Mouse (Mus musculus): Measurements from ENCODE around the gene Gm35549. TPM values are rescaled to one million over a fixed set of nuclear protein-coding genes. Genes with fewer than 3 reads are reported as not detected.
A peak's percentile ranks its signal among the peaks of the same experiment; 100 is the strongest.

The Gm35549 gene
- polyA plus RNA-seq (2015; fragmentation: Nextera tagmentation; extraction: Ambion mirVana): 0.77 TPM in 1 of 2 replicates, not detected in the other

GRCm38 (mm10) chr9:122843760-122844159 lies at the start of gene Gm35549:
Gene Gm35549, minus strand, starts transcription at chr9:122844035.
- ATAC-seq (ENCODE audit: insufficient read depth, low FRiP score): no peak
- Histone ChIP-seq H3K9ac (ENCODE audit: low read length) (no peak within 1 kb of the TSS), H3K27ac (ENCODE audit: low read length) (no peak within 1 kb of the TSS), H3K4me1 (ENCODE audit: control insufficient read depth, insufficient read depth, low read length) (no peaks in the 10 kb centered on the region), H3K36me3 (ENCODE audit: control insufficient read depth, insufficient read depth, low read length) (peaks cover 5% of the 10 kb centered on the region), H3K9me3 (replicated peaks; ENCODE audit: control insufficient read depth, low read length) (peaks cover 5% of the 10 kb centered on the region; the same call in 1 of the 2 replicates), H3K4me3 (replicated peaks; ENCODE audit: low read length) (no peak within 1 kb of the TSS), H3K27me3 (ENCODE audit: control insufficient read depth, insufficient read depth, low read length) (no peaks in the 10 kb centered on the region), H3K4me2 (ENCODE audit: low read depth, low read length) (no peak within 1 kb of the TSS)
- 73% methylated on average over 3 of the region's 3 CpGs for WGBS

GRCm38 (mm10) chr9:122886372-122887179 lies 42.7 kb upstream of the Gm35549 start:
- Histone ChIP-seq H3K4me2 (ENCODE audit: low read depth, low read length) (peak overlapping the region; percentile 87), H3K4me1 (ENCODE audit: control insufficient read depth, insufficient read depth, low read length) (0 out of 2 replicates have a peak, but pooled peaks cover 3% of the 10 kb centered on the region), H3K27me3 (ENCODE audit: control insufficient read depth, insufficient read depth, low read length) (no peaks in the 10 kb centered on the region), H3K9me3 (replicated peaks; ENCODE audit: control insufficient read depth, low read length) (0 out of 2 replicates have a peak, but pooled peaks cover 5% of the 10 kb centered on the region), H3K27ac (ENCODE audit: low read length) (peak overlapping the region; percentile 38), H3K4me3 (replicated peaks; ENCODE audit: low read length) (peak overlapping the region; percentile 85), H3K36me3 (ENCODE audit: control insufficient read depth, insufficient read depth, low read length) (no peaks in the 10 kb centered on the region), H3K9ac (ENCODE audit: low read length) (peak overlapping the region; percentile 94)
- WGBS: 6% methylated on average over 54 of the region's 54 CpGs
- ATAC-seq (ENCODE audit: insufficient read depth, low FRiP score): peak; percentile 73; the same call in 1 of the 2 replicates

- Histone ChIP-seq H3K36me3 (ENCODE audit: control insufficient read depth, insufficient read depth, low read length) (no peaks in the 10 kb centered on the region), H3K4me3 (replicated peaks; ENCODE audit: low read length) (peak within 1 kb of the TSS; percentile 85), H3K4me2 (ENCODE audit: low read depth, low read length) (peak within 1 kb of the TSS; percentile 87), H3K4me1 (ENCODE audit: control insufficient read depth, insufficient read depth, low read length) (0 out of 2 replicates have a peak, but pooled peaks cover 3% of the 10 kb centered on the region), H3K9ac (ENCODE audit: low read length) (no peak within 1 kb of the TSS), H3K27me3 (ENCODE audit: control insufficient read depth, insufficient read depth, low read length) (no peaks in the 10 kb centered on the region), H3K9me3 (replicated peaks; ENCODE audit: control insufficient read depth, low read length) (0 out of 2 replicates have a peak, but pooled peaks cover 5% of the 10 kb centered on the region), H3K27ac (ENCODE audit: low read length) (no peak within 1 kb of the TSS; the same call in 1 of the 2 replicates)
- 86% methylated on average over 3 of the region's 3 CpGs for WGBS
- ATAC-seq (ENCODE audit: insufficient read depth, low FRiP score): no peak
Measured at GRCm38 (mm10) chr9:122885385-122885784, 41.5 kb upstream of the Gm35549 start, which contains the start of gene Zkscan7. Gene Zkscan7, plus strand, starts transcription at chr9:122885685.

GRCm38 (mm10) chr9:122875145-122875544 lies 31.3 kb upstream of the Gm35549 start:
- Histone ChIP-seq H3K27ac (ENCODE audit: low read length) (no peak overlapping the region; the same call in 1 of the 2 replicates), H3K4me1 (ENCODE audit: control insufficient read depth, insufficient read depth, low read length) (no peaks in the 10 kb centered on the region), H3K4me2 (ENCODE audit: low read depth, low read length) (no peak overlapping the region), H3K36me3 (ENCODE audit: control insufficient read depth, insufficient read depth, low read length) (no peaks in the 10 kb centered on the region), H3K27me3 (ENCODE audit: control insufficient read depth, insufficient read depth, low read length) (no peaks in the 10 kb centered on the region), H3K4me3 (replicated peaks; ENCODE audit: low read length) (no peak overlapping the region), H3K9ac (ENCODE audit: low read length) (no peak overlapping the region), H3K9me3 (replicated peaks; ENCODE audit: control insufficient read depth, low read length) (no peaks in the 10 kb centered on the region; the same call in 1 of the 2 replicates)
- no peak; the same call in 1 of the 2 replicates for ATAC-seq (ENCODE audit: insufficient read depth, low FRiP score)
- WGBS: 77% methylated on average over 2 of the region's 2 CpGs

GRCm38 (mm10) chr9:122874653-122875052 lies 30.8 kb upstream of the Gm35549 start:
- Histone ChIP-seq H3K4me3 (replicated peaks; ENCODE audit: low read length) (no peak overlapping the region), H3K9ac (ENCODE audit: low read length) (no peak overlapping the region), H3K27ac (ENCODE audit: low read length) (no peak overlapping the region), H3K9me3 (replicated peaks; ENCODE audit: control insufficient read depth, low read length) (no peaks in the 10 kb centered on the region; the same call in 1 of the 2 replicates), H3K36me3 (ENCODE audit: control insufficient read depth, insufficient read depth, low read length) (no peaks in the 10 kb centered on the region), H3K4me2 (ENCODE audit: low read depth, low read length) (no peak overlapping the region), H3K27me3 (ENCODE audit: control insufficient read depth, insufficient read depth, low read length) (no peaks in the 10 kb centered on the region), H3K4me1 (ENCODE audit: control insufficient read depth, insufficient read depth, low read length) (no peaks in the 10 kb centered on the region)
- ATAC-seq (ENCODE audit: insufficient read depth, low FRiP score): no peak
- 67% methylated on average over 1 of the region's 1 CpGs for WGBS

GRCm38 (mm10) chr9:122872595-122872994 lies 28.8 kb upstream of the Gm35549 start:
- Histone ChIP-seq H3K9ac (ENCODE audit: low read length) (no peak overlapping the region), H3K4me2 (ENCODE audit: low read depth, low read length) (no peak overlapping the region), H3K4me1 (ENCODE audit: control insufficient read depth, insufficient read depth, low read length) (no peaks in the 10 kb centered on the region), H3K36me3 (ENCODE audit: control insufficient read depth, insufficient read depth, low read length) (no peaks in the 10 kb centered on the region), H3K4me3 (replicated peaks; ENCODE audit: low read length) (no peak overlapping the region), H3K27me3 (ENCODE audit: control insufficient read depth, insufficient read depth, low read length) (no peaks in the 10 kb centered on the region), H3K9me3 (replicated peaks; ENCODE audit: control insufficient read depth, low read length) (no peaks in the 10 kb centered on the region; the same call in 1 of the 2 replicates), H3K27ac (ENCODE audit: low read length) (no peak overlapping the region)
- no peak for ATAC-seq (ENCODE audit: insufficient read depth, low FRiP score)
- 84% methylated on average over 4 of the region's 4 CpGs for WGBS

- peak overlapping the region; percentile 97 for H3K9ac ChIP-seq (ENCODE audit: low read length)
- 0 out of 2 replicates have a peak, but pooled peaks have one; percentile 5 for ATAC-seq (ENCODE audit: insufficient read depth, low FRiP score)
- WGBS: 80% methylated on average over 4 of the region's 4 CpGs
Measured at GRCm38 (mm10) chr9:122866192-122866591, 22.4 kb upstream of the Gm35549 start.

GRCm38 (mm10) chr9:122865697-122866166 lies 21.9 kb upstream of the Gm35549 start, which contains the start of gene Zfp445:
Gene Zfp445, minus strand, starts transcription at chr9:122866006.
- Histone ChIP-seq H3K9me3 (replicated peaks; ENCODE audit: control insufficient read depth, low read length) (peaks cover 22% of the 10 kb centered on the region), H3K4me2 (ENCODE audit: low read depth, low read length) (peak within 1 kb of the TSS; percentile 85), H3K4me1 (ENCODE audit: control insufficient read depth, insufficient read depth, low read length) (peaks cover 13% of the 10 kb centered on the region), H3K9ac (ENCODE audit: low read length) (peak within 1 kb of the TSS; percentile 97), H3K36me3 (ENCODE audit: control insufficient read depth, insufficient read depth, low read length) (peaks cover 17% of the 10 kb centered on the region), H3K27ac (ENCODE audit: low read length) (peak within 1 kb of the TSS; percentile 80), H3K4me3 (replicated peaks; ENCODE audit: low read length) (peak within 1 kb of the TSS; percentile 93), H3K27me3 (ENCODE audit: control insufficient read depth, insufficient read depth, low read length) (no peaks in the 10 kb centered on the region)
- ATAC-seq (ENCODE audit: insufficient read depth, low FRiP score): peak; percentile 92
- WGBS: 1% methylated on average over 34 of the region's 34 CpGs

More at GRCm38 (mm10) chr9:122866192-122866591, 22.4 kb upstream of the Gm35549 start:
- Histone ChIP-seq H3K36me3 (ENCODE audit: control insufficient read depth, insufficient read depth, low read length) (peaks cover 12% of the 10 kb centered on the region), H3K9me3 (replicated peaks; ENCODE audit: control insufficient read depth, low read length) (peaks cover 17% of the 10 kb centered on the region), H3K27ac (ENCODE audit: low read length) (no peak overlapping the region), H3K4me1 (ENCODE audit: control insufficient read depth, insufficient read depth, low read length) (peaks cover 13% of the 10 kb centered on the region), H3K4me2 (ENCODE audit: low read depth, low read length) (peak overlapping the region; percentile 39), H3K27me3 (ENCODE audit: control insufficient read depth, insufficient read depth, low read length) (no peaks in the 10 kb centered on the region), H3K4me3 (replicated peaks; ENCODE audit: low read length) (peak overlapping the region; percentile 93)

- H3K27ac ChIP-seq (ENCODE audit: low read length): no peak overlapping the region
- WGBS: 48% methylated on average over 3 of the region's 3 CpGs
- H3K9ac ChIP-seq (ENCODE audit: low read length): peak overlapping the region; percentile 97
- peaks cover 31% of the 10 kb centered on the region for H3K9me3 ChIP-seq (replicated peaks; ENCODE audit: control insufficient read depth, low read length)
- peaks cover 26% of the 10 kb centered on the region for H3K36me3 ChIP-seq (ENCODE audit: control insufficient read depth, insufficient read depth, low read length)
- H3K4me2 ChIP-seq (ENCODE audit: low read depth, low read length): peak overlapping the region; percentile 85
- H3K27me3 ChIP-seq (ENCODE audit: control insufficient read depth, insufficient read depth, low read length): no peaks in the 10 kb centered on the region
- ATAC-seq (ENCODE audit: insufficient read depth, low FRiP score): no peak
- peak overlapping the region; percentile 93 for H3K4me3 ChIP-seq (replicated peaks; ENCODE audit: low read length)
- H3K4me1 ChIP-seq (ENCODE audit: control insufficient read depth, insufficient read depth, low read length): peaks cover 13% of the 10 kb centered on the region
Measured at GRCm38 (mm10) chr9:122864848-122865247, 21.0 kb upstream of the Gm35549 start.
